Mouse (Mus musculus): ENCODE measurements around the gene Celf2. TPM values are rescaled to one million over a fixed set of nuclear protein-coding genes. Genes with fewer than 3 reads are reported as not detected.

Celf2 gene
- polyA plus RNA-seq, 1 experiment, result 40.8 TPM

DNA sequence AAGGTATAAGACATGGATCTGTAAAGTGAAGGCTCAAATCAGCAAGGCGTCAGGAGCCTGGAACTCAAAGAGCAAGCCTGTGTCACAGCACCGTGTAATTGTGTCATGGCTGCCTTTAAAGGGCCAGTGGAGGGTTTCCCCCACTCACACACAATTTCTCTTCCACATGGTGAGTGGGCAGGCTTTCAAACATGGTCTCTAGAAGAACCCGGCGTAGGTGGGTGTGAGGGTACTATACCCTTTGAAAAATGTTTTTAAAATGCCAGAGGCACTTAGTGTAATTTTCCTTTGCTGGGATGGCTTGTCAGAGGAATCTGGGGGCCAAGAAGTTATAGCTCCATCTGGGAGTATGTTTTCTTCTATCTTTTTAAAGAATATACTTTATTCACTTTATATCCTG, 594.0 kb downstream of the Celf2 start:
- whole genome bisulfite sequencing, result 90% methylated on average over 4 of the region's 4 CpGs
- H3K36me3 ChIP-seq (ENCODE audit: control insufficient read depth, insufficient read depth, low read length), result no peaks in the 10 kb centered on the region
- no peak for DNase-seq (ENCODE audit: low read depth in 1 of 2, low spot score in 2 of 2)
- no peaks in the 10 kb centered on the region for H3K4me1 ChIP-seq (ENCODE audit: control insufficient read depth, insufficient read depth, insufficient read length)
- no peak overlapping the region for H3K27ac ChIP-seq (ENCODE audit: insufficient read depth, low read length)
- H3K27me3 ChIP-seq (ENCODE audit: control insufficient read depth, insufficient read depth, low read length), result no peaks in the 10 kb centered on the region
- no peak overlapping the region for H3K4me3 ChIP-seq (ENCODE audit: extremely low read depth, insufficient read depth, insufficient read length)
- TF ChIP-seq CTCF (IDR thresholded peaks at IDR 0.05; ENCODE audit: extremely low read depth, insufficient read depth, insufficient read length, insufficient replicate concordance) (no peak), POLR2A (IDR thresholded peaks at IDR 0.05; ENCODE audit: low read depth, low read length) (no peak)

DNA sequence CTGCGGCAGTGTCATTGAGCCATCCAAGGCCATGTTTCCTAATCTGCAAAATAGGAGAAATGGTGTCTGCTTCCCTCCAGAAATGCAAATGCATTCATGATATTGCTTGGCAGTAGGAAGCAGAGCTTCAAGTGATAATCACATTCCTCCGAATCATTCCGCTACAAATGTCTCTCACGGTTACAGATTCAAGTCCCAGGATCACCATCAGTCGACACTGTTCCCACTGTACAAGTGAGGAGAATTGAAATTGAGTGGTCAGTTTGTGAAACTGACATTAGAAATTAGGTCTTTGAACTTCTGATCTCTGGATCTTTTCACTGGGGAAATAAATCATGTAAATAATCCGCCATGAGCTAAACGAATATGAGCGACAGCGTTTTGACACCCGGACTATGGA, 596.0 kb downstream of the Celf2 start:
- Histone ChIP-seq H3K27ac (ENCODE audit: insufficient read depth, low read length) (no peak overlapping the region), H3K4me1 (ENCODE audit: control insufficient read depth, insufficient read depth, insufficient read length) (no peaks in the 10 kb centered on the region; the same call in 1 of the 2 replicates), H3K36me3 (ENCODE audit: control insufficient read depth, insufficient read depth, low read length) (no peaks in the 10 kb centered on the region), H3K4me3 (ENCODE audit: extremely low read depth, insufficient read depth, insufficient read length) (no peak overlapping the region), H3K27me3 (ENCODE audit: control insufficient read depth, insufficient read depth, low read length) (no peaks in the 10 kb centered on the region)
- DNase-seq (ENCODE audit: low read depth in 1 of 2, low spot score in 2 of 2), result no peak
- WGBS, result 96% methylated on average over 10 of the region's 10 CpGs
- no peak for TF ChIP-seq CTCF (IDR thresholded peaks at IDR 0.05; ENCODE audit: extremely low read depth, insufficient read depth, insufficient read length, insufficient replicate concordance)
- no peak for TF ChIP-seq POLR2A (IDR thresholded peaks at IDR 0.05; ENCODE audit: low read depth, low read length)

DNA sequence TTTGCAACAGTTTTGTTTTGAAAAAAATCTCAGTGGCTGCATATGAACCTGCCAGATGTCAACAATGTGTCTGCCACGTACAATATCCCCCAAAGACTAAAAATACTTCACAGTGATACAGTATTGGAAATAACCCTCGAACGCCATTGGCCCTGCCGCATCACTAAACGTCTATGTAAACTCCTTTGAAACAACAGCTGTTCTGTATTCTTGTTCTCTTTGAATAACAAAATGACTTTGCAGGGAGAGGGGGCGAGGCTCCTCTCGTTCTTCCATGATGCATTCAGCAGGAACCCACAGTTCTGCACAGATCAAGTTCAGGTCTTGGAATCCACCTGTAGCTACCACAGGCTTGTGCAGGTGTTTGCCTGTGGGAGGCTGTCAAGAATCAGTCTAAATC, 597.4 kb downstream of the Celf2 start:
- DNase-seq (ENCODE audit: low read depth in 1 of 2, low spot score in 2 of 2), result no peak
- no peaks in the 10 kb centered on the region for H3K36me3 ChIP-seq (ENCODE audit: control insufficient read depth, insufficient read depth, low read length)
- WGBS, result 76% methylated on average over 7 of the region's 7 CpGs

DNA sequence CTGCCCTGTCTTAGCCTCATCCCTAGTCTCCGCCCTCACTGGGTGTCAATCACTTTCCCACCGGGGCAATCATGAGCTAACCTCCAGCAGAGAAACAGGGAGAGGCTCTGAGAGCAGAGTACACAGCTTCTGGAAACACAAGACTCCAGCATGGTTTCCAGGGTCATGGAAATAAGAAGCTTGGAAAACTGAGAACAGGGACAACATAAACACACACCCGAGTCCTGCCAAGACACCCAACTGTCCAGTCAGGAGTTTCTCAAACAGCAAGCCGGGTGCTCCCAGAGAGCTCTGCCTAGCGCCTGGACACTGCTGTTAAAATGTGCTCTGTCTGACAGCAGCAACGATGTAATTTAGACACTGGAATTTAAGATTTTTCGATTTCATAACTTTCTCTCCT, 599.4 kb downstream of the Celf2 start:
- H3K4me1 ChIP-seq (ENCODE audit: control insufficient read depth, insufficient read depth, insufficient read length), result no peaks in the 10 kb centered on the region; the same call in 1 of the 2 replicates
- TF ChIP-seq POLR2A (IDR thresholded peaks at IDR 0.05; ENCODE audit: low read depth, low read length) (no peak), CTCF (IDR thresholded peaks at IDR 0.05; ENCODE audit: extremely low read depth, insufficient read depth, insufficient read length, insufficient replicate concordance) (no peak)
- no peak overlapping the region for H3K4me3 ChIP-seq (ENCODE audit: extremely low read depth, insufficient read depth, insufficient read length)
- H3K27ac ChIP-seq (ENCODE audit: insufficient read depth, low read length), result no peak overlapping the region
- WGBS, result 81% methylated on average over 7 of the region's 7 CpGs
- DNase-seq (ENCODE audit: low read depth in 1 of 2, low spot score in 2 of 2), result no peak
- H3K27me3 ChIP-seq (ENCODE audit: control insufficient read depth, insufficient read depth, low read length), result no peaks in the 10 kb centered on the region
- H3K36me3 ChIP-seq (ENCODE audit: control insufficient read depth, insufficient read depth, low read length), result no peaks in the 10 kb centered on the region

More for the DNA sequence above, 597.4 kb downstream of the Celf2 start:
- Histone ChIP-seq H3K4me3 (ENCODE audit: extremely low read depth, insufficient read depth, insufficient read length) (no peak overlapping the region), H3K27me3 (ENCODE audit: control insufficient read depth, insufficient read depth, low read length) (no peaks in the 10 kb centered on the region), H3K4me1 (ENCODE audit: control insufficient read depth, insufficient read depth, insufficient read length) (no peaks in the 10 kb centered on the region; the same call in 1 of the 2 replicates), H3K27ac (ENCODE audit: insufficient read depth, low read length) (no peak overlapping the region)
- TF ChIP-seq POLR2A (IDR thresholded peaks at IDR 0.05; ENCODE audit: low read depth, low read length) (no peak), CTCF (IDR thresholded peaks at IDR 0.05; ENCODE audit: extremely low read depth, insufficient read depth, insufficient read length, insufficient replicate concordance) (no peak)

DNA sequence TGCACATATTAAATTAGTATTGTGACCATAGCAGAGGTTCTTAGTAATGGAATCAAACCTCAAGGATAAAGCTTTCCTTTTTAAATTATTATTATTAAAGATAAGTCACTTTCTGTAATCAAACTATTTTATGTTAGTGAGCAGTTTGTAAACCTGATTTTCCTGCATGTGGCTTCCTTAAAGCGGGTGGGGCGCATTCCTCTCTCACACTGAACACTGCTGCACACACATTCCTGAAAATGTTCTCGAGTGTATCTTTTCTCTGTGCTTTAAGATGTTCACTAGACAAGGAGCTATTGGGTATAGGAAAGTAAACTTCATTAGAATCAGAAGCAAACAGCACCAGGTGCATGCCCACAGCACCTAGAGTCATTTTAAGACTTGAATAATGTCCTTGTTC, 605.0 kb downstream of the Celf2 start:
- DNase-seq (ENCODE audit: low read depth in 1 of 2, low spot score in 2 of 2), result no peak
- H3K27ac ChIP-seq (ENCODE audit: insufficient read depth, low read length), result no peak overlapping the region
- H3K4me3 ChIP-seq (ENCODE audit: extremely low read depth, insufficient read depth, insufficient read length), result no peak overlapping the region
- no peaks in the 10 kb centered on the region for H3K36me3 ChIP-seq (ENCODE audit: control insufficient read depth, insufficient read depth, low read length)
- WGBS, result 83% methylated on average over 3 of the region's 3 CpGs
- no peak for TF ChIP-seq CTCF (IDR thresholded peaks at IDR 0.05; ENCODE audit: extremely low read depth, insufficient read depth, insufficient read length, insufficient replicate concordance)
- TF ChIP-seq POLR2A (IDR thresholded peaks at IDR 0.05; ENCODE audit: low read depth, low read length), result no peak
- H3K4me1 ChIP-seq (ENCODE audit: control insufficient read depth, insufficient read depth, insufficient read length), result no peaks in the 10 kb centered on the region
- no peaks in the 10 kb centered on the region for H3K27me3 ChIP-seq (ENCODE audit: control insufficient read depth, insufficient read depth, low read length)

DNA sequence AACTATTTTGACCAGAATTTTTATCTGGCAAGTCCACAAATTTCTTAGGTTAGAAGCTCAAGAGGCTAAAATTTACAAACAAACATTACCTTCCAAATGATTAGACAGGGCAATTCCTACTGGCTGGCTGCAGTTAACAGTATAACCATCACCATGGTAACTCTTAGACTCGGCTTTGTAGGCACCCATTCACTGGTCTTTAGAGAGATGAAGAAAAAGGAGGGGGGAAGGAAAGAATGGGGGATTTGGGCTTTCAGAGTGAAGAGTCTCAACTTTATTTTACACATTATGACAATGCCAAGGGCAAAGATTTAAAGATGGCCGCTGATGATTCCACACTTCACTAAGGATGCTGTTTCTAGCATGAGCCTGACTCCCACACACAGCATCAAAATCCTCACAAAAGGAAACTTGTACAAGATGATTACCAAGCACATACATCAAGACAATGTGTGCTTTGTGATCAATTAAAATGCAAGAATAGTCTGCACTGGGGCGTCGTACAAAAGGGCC, 606.1 kb downstream of the Celf2 start:
- no peaks in the 10 kb centered on the region for H3K27me3 ChIP-seq (ENCODE audit: control insufficient read depth, insufficient read depth, low read length)
- no peak for TF ChIP-seq CTCF (IDR thresholded peaks at IDR 0.05; ENCODE audit: extremely low read depth, insufficient read depth, insufficient read length, insufficient replicate concordance)
- TF ChIP-seq POLR2A (IDR thresholded peaks at IDR 0.05; ENCODE audit: low read depth, low read length), result no peak
- no peaks in the 10 kb centered on the region for H3K36me3 ChIP-seq (ENCODE audit: control insufficient read depth, insufficient read depth, low read length)
- DNase-seq (ENCODE audit: low read depth in 1 of 2, low spot score in 2 of 2), result no peak
- 90% methylated on average over 4 of the region's 4 CpGs for WGBS
- no peaks in the 10 kb centered on the region for H3K4me1 ChIP-seq (ENCODE audit: control insufficient read depth, insufficient read depth, insufficient read length)
- H3K4me3 ChIP-seq (ENCODE audit: extremely low read depth, insufficient read depth, insufficient read length), result no peak overlapping the region
- H3K27ac ChIP-seq (ENCODE audit: insufficient read depth, low read length), result no peak overlapping the region

DNA sequence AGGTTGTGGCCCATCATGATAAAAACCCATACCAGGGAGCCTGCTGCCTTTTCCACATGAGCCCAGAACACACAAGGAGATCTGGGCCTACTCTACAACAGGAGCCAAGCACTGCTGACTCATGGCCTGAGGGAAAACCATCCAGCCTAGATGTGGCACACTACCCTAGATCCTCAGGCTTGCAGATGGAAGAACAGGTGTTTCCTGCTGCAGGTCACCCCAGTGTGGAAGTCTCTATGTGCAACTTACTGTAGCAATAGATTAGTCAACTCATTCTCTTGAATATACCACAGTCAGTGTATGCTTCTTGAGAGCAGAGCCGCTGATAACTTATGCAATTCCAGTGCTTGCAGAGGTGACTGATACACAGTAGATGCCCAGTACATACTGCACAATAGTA, 612.5 kb downstream of the Celf2 start:
- 27% methylated on average over 1 of the region's 1 CpGs for WGBS
- H3K27me3 ChIP-seq (ENCODE audit: control insufficient read depth, insufficient read depth, low read length), result no peaks in the 10 kb centered on the region; the same call in 1 of the 2 replicates
- H3K27ac ChIP-seq (ENCODE audit: insufficient read depth, low read length), result no peak overlapping the region
- DNase-seq (ENCODE audit: low read depth in 1 of 2, low spot score in 2 of 2), result no peak
- H3K4me3 ChIP-seq (ENCODE audit: extremely low read depth, insufficient read depth, insufficient read length), result no peak overlapping the region
- H3K4me1 ChIP-seq (ENCODE audit: control insufficient read depth, insufficient read depth, insufficient read length), result no peaks in the 10 kb centered on the region
- no peaks in the 10 kb centered on the region for H3K36me3 ChIP-seq (ENCODE audit: control insufficient read depth, insufficient read depth, low read length)
- TF ChIP-seq POLR2A (IDR thresholded peaks at IDR 0.05; ENCODE audit: low read depth, low read length) (no peak), CTCF (IDR thresholded peaks at IDR 0.05; ENCODE audit: extremely low read depth, insufficient read depth, insufficient read length, insufficient replicate concordance) (no peak)
